Mouse (Mus musculus) liver, embryonic 12.5 days (tissue): Measurements from ENCODE around the gene March9. TPM values are rescaled to one million over a fixed set of nuclear protein-coding genes. Genes with fewer than 3 reads are reported as not detected.
A peak's percentile ranks its signal among the peaks of the same experiment; 100 is the strongest.

Source experiments
- ATAC-seq: fragments of 200-750 bp; cut with Nextera tagmentation; 2 replicates; pipeline ENCODE4 v1.8.0; 2017; ENCODE audit warnings: moderate number of reproducible peaks, mild to moderate bottlenecking, moderate library complexity
- H3K27ac ChIP-seq: fragments of 300-500 bp; sonication (generic); 2 replicates; pipeline ENCODE4 v1.5.1; 2016; ENCODE audit warnings: mild to moderate bottlenecking
- H3K27me3 ChIP-seq: fragments of 300-500 bp; sonication (generic); replicated peaks from 2 replicates; pipeline ENCODE4 v1.6.1; 2016; ENCODE audit warnings: mild to moderate bottlenecking, moderate library complexity
- H3K36me3 ChIP-seq: fragments of 300-500 bp; sonication (generic); 2 replicates; pipeline ENCODE4 v1.6.1; 2016; ENCODE audit warnings: mild to moderate bottlenecking, moderate library complexity
- H3K4me1 ChIP-seq: fragments of 300-500 bp; sonication (generic); 2 replicates; pipeline ENCODE4 v1.6.1; 2016
- H3K4me2 ChIP-seq: fragments of 300-500 bp; sonication (generic); 2 replicates; pipeline ENCODE4 v1.6.1; 2016; ENCODE audit warnings: mild to moderate bottlenecking, moderate library complexity
- H3K4me3 ChIP-seq: fragments of 300-500 bp; sonication (generic); 2 replicates; pipeline ENCODE4 v1.5.1; 2016; ENCODE audit warnings: mild to moderate bottlenecking, moderate library complexity
- H3K9ac ChIP-seq: fragments of 300-500 bp; sonication (generic); 2 replicates; pipeline ENCODE4 v1.6.1; 2016; ENCODE audit warnings: mild to moderate bottlenecking, moderate library complexity
- H3K9me3 ChIP-seq: fragments of 300-500 bp; sonication (generic); replicated peaks from 2 replicates; pipeline ENCODE4 v1.6.1; 2016; ENCODE audit warnings: mild to moderate bottlenecking, moderate library complexity
- WGBS: fragments of 180-500 bp; shearing (Covaris S2); methylation state at CpG from one replicate; pipeline ENCODE4 v1.1.7; 2016; ENCODE audit not compliant: insufficient replicate concordance; 5-methylcytosine and 5-hydroxymethylcytosine counted together
- polyA plus RNA-seq: library from polyadenylated mRNA; unstranded; fragments of >200 nt; fragmentation: Nextera tagmentation; extraction: Ambion mirVana; gene quantifications from 2 replicates; pipeline ENCODE4 v1.2.1, GENCODE M21; 2016

March9 gene
- polyA plus RNA-seq, 1 experiment from 2014 or later = 0.06 TPM

DNA sequence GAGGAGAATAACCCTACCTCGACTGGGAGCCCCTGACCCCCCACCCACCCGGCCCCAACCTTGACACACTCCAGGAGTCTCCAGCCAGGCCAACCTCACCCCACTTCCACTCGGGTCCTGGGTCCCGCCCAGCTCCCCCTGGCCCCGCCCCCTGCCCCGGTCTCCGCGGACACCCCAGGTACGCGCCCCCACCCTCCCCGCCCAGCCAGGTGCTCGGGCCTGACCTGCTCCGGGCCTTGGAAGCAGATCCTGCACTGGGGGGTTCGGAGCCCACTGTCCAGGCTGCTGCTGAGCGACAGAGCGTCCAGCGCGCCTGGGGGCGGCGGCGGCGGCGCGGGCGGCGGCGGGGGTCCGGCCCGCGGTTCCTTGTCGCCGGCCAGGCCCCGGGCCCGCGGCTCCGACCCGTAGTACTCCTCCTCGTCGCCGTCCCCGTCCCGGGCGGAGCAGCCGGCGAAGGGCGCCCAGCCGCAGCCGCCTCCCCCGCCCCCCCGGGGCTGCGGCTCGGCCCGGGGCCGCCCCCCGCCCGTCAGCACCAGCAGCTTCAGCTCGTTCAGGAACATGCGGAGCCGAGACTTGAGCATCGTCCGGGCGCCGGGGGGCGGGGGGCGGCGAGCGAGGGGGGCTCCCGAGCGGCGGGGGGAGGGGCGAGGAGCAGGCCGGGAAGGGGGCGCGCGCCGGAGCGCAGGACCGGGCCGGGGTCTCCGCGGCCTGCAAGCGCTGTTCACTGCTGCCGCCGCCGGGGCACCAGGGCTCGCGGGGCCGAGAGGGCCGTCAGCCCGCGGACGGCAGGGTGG is 613 bp downstream of the March9 start:
- no peak overlapping the region for H3K27ac ChIP-seq
- WGBS = under 1% methylated on average over 56 of the region's 92 CpGs
- H3K9ac ChIP-seq = peak overlapping the region; percentile 64
- peaks cover 83% of the 10 kb centered on the region for H3K27me3 ChIP-seq
- peaks cover 39% of the 10 kb centered on the region for H3K4me1 ChIP-seq
- peak overlapping the region; percentile 67 for H3K4me3 ChIP-seq
- no peak for ATAC-seq
- H3K36me3 ChIP-seq = no peaks in the 10 kb centered on the region; the same call in 1 of the 2 replicates
- H3K9me3 ChIP-seq = no peaks in the 10 kb centered on the region
- H3K4me2 ChIP-seq = peak overlapping the region; percentile 98

DNA sequence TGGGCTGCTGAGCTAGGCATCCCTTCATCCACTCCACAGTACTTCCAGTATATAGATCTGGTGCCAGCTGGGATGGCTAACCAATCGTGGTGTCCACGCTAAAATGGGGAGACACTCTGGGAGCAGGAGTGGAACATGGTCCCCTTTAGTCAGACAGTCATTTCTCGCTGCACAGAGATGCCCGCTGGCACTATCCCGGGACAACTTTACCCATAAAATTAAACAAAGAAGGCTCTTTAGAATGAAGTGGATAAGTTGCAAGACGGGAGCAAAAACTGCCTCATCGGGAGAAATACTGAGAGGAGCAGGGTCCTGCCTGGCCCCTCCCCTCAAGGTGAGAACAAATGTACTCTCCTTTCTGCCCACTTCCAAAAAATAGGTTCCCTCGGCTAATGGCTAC is 1.3 kb downstream of the March9 start:
- H3K4me3 ChIP-seq = peak overlapping the region; percentile 67; the same call in 1 of the 2 replicates
- H3K4me1 ChIP-seq = peaks cover 36% of the 10 kb centered on the region
- H3K9ac ChIP-seq = no peak overlapping the region
- no peak for ATAC-seq
- H3K4me2 ChIP-seq = peak overlapping the region; percentile 98
- WGBS = 12% methylated on average over 8 of the region's 8 CpGs
- H3K36me3 ChIP-seq = no peaks in the 10 kb centered on the region; the same call in 1 of the 2 replicates
- H3K27ac ChIP-seq = no peak overlapping the region
- no peaks in the 10 kb centered on the region for H3K9me3 ChIP-seq
- peaks cover 90% of the 10 kb centered on the region for H3K27me3 ChIP-seq

- H3K36me3 ChIP-seq = no peaks in the 10 kb centered on the region; the same call in 1 of the 2 replicates
- H3K4me3 ChIP-seq = no peak overlapping the region
- H3K9me3 ChIP-seq = no peaks in the 10 kb centered on the region
- no peak overlapping the region for H3K9ac ChIP-seq
- 2% methylated on average over 9 of the region's 9 CpGs for WGBS
- peaks cover 95% of the 10 kb centered on the region for H3K27me3 ChIP-seq
- H3K27ac ChIP-seq = no peak overlapping the region
- H3K4me1 ChIP-seq = peaks cover 34% of the 10 kb centered on the region
- no peak overlapping the region for H3K4me2 ChIP-seq
- ATAC-seq = 0 out of 2 replicates have a peak, but pooled peaks have one; percentile 14
Observed at GRCm38 (mm10) chr10:127058161-127058560, 1.8 kb downstream of the March9 start.

- Histone ChIP-seq H3K9ac (no peak overlapping the region), H3K4me2 (no peak overlapping the region), H3K27me3 (peaks cover 100% of the 10 kb centered on the region), H3K9me3 (no peaks in the 10 kb centered on the region), H3K36me3 (no peaks in the 10 kb centered on the region; the same call in 1 of the 2 replicates), H3K4me1 (peaks cover 26% of the 10 kb centered on the region), H3K4me3 (no peak overlapping the region), H3K27ac (no peak overlapping the region)
- WGBS = 74% methylated on average over 20 of the region's 20 CpGs
- no peak for ATAC-seq
Observed at GRCm38 (mm10) chr10:127056490-127056889, 3.5 kb downstream of the March9 start.

- Histone ChIP-seq H3K9ac (no peak overlapping the region), H3K4me2 (no peak overlapping the region), H3K9me3 (no peaks in the 10 kb centered on the region), H3K27me3 (peaks cover 100% of the 10 kb centered on the region), H3K4me1 (peaks cover 24% of the 10 kb centered on the region), H3K27ac (no peak overlapping the region), H3K4me3 (no peak overlapping the region), H3K36me3 (no peaks in the 10 kb centered on the region; the same call in 1 of the 2 replicates)
- no peak for ATAC-seq
- WGBS = 48% methylated on average over 8 of the region's 8 CpGs
Observed at GRCm38 (mm10) chr10:127055406-127055805, 4.6 kb downstream of the March9 start.

- Histone ChIP-seq H3K36me3 (no peaks in the 10 kb centered on the region; the same call in 1 of the 2 replicates), H3K27ac (no peak overlapping the region), H3K27me3 (peaks cover 100% of the 10 kb centered on the region), H3K4me3 (no peak overlapping the region), H3K9ac (no peak overlapping the region), H3K9me3 (no peaks in the 10 kb centered on the region), H3K4me2 (no peak overlapping the region), H3K4me1 (peaks cover 21% of the 10 kb centered on the region)
- WGBS = 53% methylated on average over 4 of the region's 4 CpGs
- ATAC-seq = no peak
Observed at GRCm38 (mm10) chr10:127054646-127055045, 5.3 kb downstream of the March9 start.

DNA sequence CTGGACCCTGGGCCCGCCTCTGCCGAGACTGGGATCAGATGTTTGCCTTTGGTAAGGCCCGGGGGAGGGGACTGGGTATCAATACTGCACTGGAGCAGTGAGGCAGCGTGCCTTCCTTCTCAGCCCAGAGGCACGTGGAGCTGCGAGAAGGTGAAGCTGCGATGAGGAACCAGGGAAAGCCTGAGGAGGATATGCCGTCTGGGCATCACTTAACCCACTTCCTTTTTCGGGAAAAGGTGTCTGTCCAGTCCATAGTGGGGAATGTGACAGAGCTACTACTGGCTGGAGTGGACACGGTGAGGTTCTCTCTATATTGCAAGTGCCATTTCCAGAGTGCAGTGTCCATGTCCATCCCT is 9.9 kb downstream of the March9 start:
- H3K9me3 ChIP-seq = no peaks in the 10 kb centered on the region
- no peak for ATAC-seq
- 5% methylated on average over 10 of the region's 10 CpGs for WGBS
- no peak overlapping the region for H3K4me3 ChIP-seq
- peaks cover 9% of the 10 kb centered on the region; the same call in 1 of the 2 replicates for H3K36me3 ChIP-seq
- H3K27me3 ChIP-seq = peaks cover 80% of the 10 kb centered on the region
- 0 out of 2 replicates have a peak, but pooled peaks cover 13% of the 10 kb centered on the region for H3K4me1 ChIP-seq
- H3K27ac ChIP-seq = no peak overlapping the region
- H3K9ac ChIP-seq = no peak overlapping the region
- H3K4me2 ChIP-seq = no peak overlapping the region

DNA sequence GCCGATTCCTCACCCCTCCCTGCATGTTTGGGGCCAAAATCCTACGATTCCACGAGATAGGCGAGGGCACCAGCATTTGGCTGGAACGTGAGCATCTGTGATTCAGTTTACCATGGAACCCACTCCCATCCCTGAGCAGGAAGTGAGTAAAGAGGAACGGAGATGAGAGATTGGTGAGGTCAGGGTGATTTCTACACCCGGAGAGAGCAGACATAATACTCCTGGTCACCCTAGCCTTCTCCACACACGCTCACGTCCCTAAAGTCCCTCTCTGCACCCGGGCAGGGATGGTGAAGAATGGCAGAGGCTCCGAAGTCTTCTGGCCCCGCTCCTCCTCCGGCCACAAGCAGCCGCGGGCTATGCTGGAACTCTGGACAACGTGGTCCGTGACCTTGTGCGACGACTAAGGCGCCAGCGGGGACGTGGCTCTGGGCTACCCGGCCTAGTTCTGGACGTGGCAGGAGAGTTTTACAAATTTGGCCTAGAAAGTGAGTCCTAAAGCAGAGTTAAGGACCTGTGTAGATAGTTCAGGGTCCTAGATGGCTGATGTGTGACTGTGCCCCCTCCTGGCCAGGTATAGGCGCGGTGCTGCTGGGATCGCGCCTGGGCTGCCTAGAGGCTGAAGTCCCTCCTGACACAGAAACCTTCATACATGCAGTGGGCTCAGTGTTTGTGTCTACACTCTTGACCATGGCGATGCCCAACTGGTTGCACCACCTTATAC is 10.4 kb downstream of the March9 start:
- Histone ChIP-seq H3K9me3 (no peaks in the 10 kb centered on the region), H3K9ac (no peak overlapping the region), H3K4me3 (no peak overlapping the region), H3K4me1 (0 out of 2 replicates have a peak, but pooled peaks cover 13% of the 10 kb centered on the region), H3K36me3 (peaks cover 14% of the 10 kb centered on the region), H3K27ac (no peak overlapping the region), H3K27me3 (peaks cover 75% of the 10 kb centered on the region), H3K4me2 (peak overlapping the region; percentile 33)
- ATAC-seq = no peak
- WGBS = 5% methylated on average over 29 of the region's 29 CpGs

GRCm38 (mm10) chr10:127048608-127049394 is 11.2 kb downstream of the March9 start:
- Histone ChIP-seq H3K4me3 (no peak overlapping the region), H3K9ac (no peak overlapping the region), H3K9me3 (no peaks in the 10 kb centered on the region), H3K4me2 (peak overlapping the region; percentile 33), H3K27ac (no peak overlapping the region), H3K36me3 (peaks cover 20% of the 10 kb centered on the region), H3K4me1 (0 out of 2 replicates have a peak, but pooled peaks cover 13% of the 10 kb centered on the region), H3K27me3 (peaks cover 67% of the 10 kb centered on the region)
- 6% methylated on average over 35 of the region's 35 CpGs for WGBS
- ATAC-seq = no peak

DNA sequence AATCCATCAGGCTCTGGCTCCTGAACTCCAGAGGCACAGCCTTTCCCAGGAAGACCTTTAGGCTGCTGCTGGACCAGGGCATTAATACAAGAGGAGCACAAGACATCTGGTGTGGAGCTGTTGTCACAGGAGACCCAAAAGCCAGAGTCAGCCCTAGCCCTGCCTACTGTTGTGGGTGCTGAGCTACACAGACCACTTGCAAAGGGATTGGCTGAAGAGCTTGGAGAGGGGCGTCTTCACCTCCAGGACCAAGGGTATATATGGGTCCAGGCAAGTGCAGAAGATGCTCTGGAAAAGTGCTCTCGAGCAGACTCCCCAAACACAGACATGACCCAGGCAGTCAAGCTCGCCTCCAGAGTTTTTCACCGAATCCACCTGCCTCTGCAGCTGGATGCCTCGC is 12.0 kb downstream of the March9 start, which contains the start of gene Cyp27b1:
Gene Cyp27b1, plus strand, starts transcription at position 297 of the 400 bp plus-strand sequence.
- Histone ChIP-seq H3K9ac (no peak within 1 kb of the TSS), H3K9me3 (no peaks in the 10 kb centered on the region), H3K4me3 (no peak within 1 kb of the TSS), H3K4me2 (peak within 1 kb of the TSS; percentile 33), H3K27me3 (peaks cover 59% of the 10 kb centered on the region), H3K4me1 (peaks cover 18% of the 10 kb centered on the region), H3K27ac (no peak within 1 kb of the TSS), H3K36me3 (peaks cover 26% of the 10 kb centered on the region)
- 18% methylated on average over 5 of the region's 5 CpGs for WGBS
- ATAC-seq = no peak

DNA sequence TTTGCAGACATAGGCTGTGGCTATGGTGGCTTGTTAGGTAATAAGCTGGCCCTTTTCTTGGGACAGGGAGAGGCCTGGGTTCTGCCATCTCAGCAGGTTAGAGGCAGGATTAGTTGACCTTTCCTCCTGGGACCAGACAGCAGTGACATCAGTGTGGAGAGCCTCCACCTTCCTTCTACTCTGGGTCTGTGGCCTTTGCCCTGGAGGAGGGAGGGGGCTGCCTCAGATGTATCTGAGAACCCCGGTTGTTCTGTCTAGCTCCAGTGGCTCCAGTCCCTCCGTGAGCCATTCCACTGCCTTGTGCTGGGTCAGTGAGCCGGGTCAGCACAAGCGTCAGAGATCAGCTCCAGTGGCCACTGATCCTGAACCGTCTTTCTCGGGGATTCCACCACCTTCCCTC is 16.8 kb downstream of the March9 start:
- Histone ChIP-seq H3K9me3 (no peaks in the 10 kb centered on the region), H3K9ac (no peak overlapping the region), H3K36me3 (peaks cover 26% of the 10 kb centered on the region), H3K27ac (no peak overlapping the region), H3K27me3 (peaks cover 45% of the 10 kb centered on the region), H3K4me1 (peaks cover 28% of the 10 kb centered on the region), H3K4me2 (peak overlapping the region; percentile 97), H3K4me3 (no peak overlapping the region)
- ATAC-seq = no peak
- 98% methylated on average over 6 of the region's 6 CpGs for WGBS
